Mouse (Mus musculus) heart, postnatal 10 days (tissue): ENCODE data around the gene Dhrs3. TPM values are rescaled to one million over a fixed set of nuclear protein-coding genes. Genes with fewer than 3 reads are reported as not detected.

Experiments used
- DNase-seq, 2 experiments: peaks; one replicate each; pipeline ENCODE4 v3.0.0; 2021
- intact Hi-C: fragments of 180-260 bp; cut with DNase I; formaldehyde crosslinking; loops from one replicate; pipeline ENCODE4 v1.15.1; 2025
- total RNA-seq, 2 experiments: library from RNA; stranded (reverse); gene quantifications; 2 replicates each; pipeline ENCODE4 v1.2.3; 2021

The Dhrs3 gene
- total RNA-seq, 2 experiments from 2014 or later: 90.2 to 95.2 TPM

DNA sequence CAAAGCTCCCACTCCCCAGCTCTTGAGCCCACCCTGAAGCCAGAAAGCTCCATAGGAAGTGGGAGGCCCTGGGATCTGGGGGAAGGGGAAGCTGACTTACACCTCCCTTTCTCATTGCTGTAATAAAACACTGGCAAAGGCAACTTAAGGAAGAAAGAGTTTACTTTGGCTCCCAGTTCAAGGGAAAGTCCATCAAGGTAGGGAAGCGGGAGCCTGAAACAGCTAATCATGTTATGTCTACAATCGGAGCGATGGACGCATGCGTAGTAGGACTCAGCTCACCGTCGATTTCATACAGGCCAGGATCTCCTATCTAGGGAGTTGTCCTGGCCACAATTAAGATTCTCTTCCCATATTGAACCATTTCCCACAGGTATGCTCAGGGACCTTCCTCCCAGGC, 38.5 kb downstream of the Dhrs3 start:
- intact Hi-C loops: loop anchor here (2.0 kb wide), 2 partner anchors 16 to 38 kb away; partner anchors contain the start of gene Dhrs3
- no peak for DNase-seq

DNA sequence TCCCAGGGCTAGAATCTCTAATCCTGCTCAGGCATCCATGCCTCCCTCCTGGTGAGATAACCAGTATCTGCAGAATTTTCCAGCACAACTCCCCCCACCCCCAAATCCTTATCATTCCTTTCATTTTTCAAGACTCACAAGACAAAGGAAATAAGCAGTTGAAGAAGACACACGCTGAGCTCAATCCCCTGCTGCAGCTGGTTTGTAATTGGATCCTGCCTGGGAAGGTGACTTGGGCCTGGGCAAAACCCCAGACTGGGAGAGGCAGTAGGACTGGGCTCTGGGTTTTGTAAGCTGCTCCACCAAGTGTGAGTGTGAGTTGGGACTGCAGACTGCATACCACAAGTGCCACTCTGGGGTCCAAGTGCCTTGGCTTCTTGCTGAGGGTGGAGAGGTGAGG, 41.9 kb downstream of the Dhrs3 start:
- intact Hi-C loops: no loop called here
- DNase-seq: peak in 1 of 2 experiments; percentile 39

DNA sequence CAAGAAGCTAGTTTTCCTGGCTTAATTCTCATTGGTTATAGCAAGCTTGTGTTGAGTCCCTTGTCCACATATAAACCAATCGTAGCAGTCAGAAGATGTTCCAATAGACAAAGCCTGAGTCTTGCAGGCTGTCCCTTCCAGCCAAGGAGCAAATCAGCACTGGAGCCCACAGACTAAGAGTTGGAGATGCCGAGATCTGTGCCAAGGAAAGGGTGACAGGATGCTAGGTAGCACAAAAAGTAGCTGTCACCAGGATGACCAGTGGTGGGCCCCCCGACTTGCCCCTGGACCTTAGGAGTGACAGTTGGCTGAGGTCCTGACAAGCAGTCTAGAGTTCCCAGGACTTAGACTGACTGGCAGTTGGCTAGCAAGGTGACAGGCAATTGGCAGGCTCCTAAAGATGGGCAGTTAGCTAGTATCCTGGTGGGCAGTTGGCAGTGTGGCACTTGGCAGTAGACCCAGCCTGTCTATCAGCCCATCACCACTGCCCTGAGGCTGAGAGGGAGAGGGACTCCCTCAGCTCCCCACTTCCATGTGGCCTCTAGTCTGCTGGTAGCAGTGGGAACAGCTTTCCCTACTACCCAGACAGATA, 44.0 kb downstream of the Dhrs3 start:
- intact Hi-C loops: no loop called here
- DNase-seq: no peak

DNA sequence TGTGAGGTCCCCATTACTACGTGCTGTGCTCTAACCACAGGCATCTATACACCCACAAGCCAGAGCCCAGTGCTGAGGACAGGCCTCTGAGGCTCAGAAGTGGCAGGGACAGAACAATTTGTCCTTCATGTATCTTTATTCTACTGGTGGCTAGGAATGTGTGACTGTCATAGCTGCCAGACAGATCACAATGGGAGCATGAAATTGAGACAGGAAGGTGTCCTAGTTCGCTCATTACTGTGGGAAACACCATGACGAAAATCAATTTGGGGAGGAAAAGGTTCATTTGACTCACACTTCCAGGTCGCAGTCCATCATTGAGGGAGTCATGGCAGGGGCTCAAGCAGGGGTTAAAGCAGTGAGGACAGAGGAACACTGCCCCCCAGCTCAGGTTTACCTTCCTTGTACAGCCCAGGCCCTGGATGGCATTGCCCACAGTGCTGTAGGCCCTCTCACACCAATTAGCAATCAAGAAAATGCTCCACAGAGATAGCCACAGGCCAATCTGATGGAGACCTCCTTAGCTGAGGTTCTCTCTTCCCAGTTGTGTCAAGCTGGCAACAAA, 47.3 kb downstream of the Dhrs3 start:
- DNase-seq: no peak
- intact Hi-C loops: no loop called here

DNA sequence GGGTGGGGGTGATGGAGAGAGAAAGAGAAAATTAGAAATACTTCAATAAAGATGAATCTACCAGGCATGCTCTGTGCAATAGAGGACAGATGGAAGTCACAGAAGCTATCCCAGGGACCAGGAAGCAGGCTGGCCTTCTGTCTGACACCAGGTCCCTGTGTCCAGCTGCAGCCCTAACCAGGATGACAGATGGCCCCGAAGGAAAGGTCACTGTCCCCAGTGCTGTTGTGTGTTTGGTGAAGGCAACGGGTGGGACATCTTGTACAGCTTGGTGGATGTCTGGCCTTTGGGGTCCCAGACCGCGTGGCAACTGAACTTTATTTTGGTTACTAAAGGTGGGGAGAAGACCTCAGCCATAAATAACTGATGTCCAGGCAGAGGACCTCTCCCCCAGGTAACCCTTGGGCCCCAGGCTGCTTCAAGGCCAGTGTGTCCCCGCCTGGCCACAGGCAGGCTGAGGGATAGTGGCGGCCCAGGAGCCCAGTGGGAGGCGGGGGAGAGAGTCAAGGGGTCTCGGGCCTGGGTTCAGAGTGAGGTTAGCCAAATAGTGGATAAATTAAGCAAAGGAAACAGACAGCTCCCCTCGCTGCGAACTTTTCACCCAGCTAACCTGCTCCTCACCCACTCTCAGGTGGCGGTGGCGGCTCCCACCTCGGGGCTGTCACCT, 48.3 kb downstream of the Dhrs3 start:
- intact Hi-C loops: no loop called here
- DNase-seq: no peak

DNA sequence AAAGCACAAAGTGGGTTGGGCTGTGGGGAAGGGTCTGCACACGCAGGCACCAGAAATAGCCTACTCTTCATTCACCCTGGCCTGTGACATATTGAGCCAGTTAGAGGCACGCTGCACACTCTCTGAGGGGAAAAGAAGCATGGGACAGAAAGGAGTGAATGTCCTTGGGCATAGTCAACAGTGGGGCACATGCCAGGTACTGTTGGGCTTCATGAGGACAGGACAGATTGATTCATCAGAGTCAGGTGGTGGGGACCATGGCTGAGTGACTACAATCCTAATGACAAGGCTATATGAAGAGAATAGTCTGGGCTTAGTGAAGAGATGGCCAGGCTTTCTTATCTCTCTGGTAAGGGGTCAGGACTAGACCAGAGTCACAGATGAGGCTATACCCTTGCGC, 49.8 kb downstream of the Dhrs3 start:
- intact Hi-C loops: no loop called here
- no peak for DNase-seq

DNA sequence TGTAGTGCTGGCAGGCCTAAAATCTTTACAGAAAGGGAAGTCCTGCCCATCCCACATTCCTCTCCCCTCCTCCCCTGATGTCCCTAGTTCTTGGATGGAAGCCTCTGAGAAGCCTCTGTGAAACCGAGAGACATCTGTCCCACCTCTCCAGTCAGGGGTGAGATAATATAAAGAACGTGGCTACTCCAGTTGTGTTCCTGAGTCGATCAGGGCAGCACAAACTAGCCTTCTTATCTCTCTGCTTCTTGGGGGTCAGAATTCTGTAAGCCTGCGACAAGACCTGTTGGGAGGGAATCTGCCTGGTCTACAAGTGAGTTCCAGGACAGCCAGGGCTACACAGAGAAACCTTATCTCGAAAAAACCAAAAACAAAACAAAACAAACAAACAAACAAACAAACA, 50.6 kb downstream of the Dhrs3 start:
- intact Hi-C loops: no loop called here
- no peak for DNase-seq

DNA sequence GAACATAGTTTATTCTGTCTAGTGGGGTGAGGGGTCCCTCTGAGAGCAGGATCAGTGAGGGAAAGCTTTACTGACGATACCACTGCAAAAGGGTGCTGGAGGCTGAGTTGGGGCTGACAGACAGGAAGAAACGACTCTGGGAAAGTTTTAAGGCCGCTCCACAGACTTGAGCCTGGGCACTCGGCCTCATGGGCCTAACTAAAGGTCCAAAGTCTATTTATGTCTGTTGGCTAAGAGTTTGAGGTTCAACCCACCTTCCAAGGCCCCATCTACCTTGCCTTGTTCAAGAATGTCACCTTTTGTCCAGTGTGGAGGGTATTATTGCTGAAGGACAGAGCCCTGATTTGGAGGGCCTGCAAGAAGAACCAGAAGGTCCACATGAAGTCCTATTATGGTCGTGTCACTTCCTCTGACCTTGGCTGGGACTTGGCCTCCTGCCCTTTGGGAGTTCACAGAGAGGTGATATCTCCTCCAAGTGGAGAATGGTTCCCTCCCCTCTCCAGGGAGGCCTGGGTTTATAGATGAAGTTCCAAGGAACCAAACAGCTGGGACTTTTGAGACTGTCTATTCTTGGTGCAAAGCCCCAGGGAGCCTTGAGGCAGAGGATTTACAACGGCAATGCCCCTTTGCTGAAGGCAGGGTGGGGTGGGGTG, 55.2 kb downstream of the Dhrs3 start:
- intact Hi-C loops: loop anchor here (2.0 kb wide), 1 partner anchor 17 kb away; no protein-coding TSS in a partner anchor
- peak; percentile 94 to 95 for DNase-seq

DNA sequence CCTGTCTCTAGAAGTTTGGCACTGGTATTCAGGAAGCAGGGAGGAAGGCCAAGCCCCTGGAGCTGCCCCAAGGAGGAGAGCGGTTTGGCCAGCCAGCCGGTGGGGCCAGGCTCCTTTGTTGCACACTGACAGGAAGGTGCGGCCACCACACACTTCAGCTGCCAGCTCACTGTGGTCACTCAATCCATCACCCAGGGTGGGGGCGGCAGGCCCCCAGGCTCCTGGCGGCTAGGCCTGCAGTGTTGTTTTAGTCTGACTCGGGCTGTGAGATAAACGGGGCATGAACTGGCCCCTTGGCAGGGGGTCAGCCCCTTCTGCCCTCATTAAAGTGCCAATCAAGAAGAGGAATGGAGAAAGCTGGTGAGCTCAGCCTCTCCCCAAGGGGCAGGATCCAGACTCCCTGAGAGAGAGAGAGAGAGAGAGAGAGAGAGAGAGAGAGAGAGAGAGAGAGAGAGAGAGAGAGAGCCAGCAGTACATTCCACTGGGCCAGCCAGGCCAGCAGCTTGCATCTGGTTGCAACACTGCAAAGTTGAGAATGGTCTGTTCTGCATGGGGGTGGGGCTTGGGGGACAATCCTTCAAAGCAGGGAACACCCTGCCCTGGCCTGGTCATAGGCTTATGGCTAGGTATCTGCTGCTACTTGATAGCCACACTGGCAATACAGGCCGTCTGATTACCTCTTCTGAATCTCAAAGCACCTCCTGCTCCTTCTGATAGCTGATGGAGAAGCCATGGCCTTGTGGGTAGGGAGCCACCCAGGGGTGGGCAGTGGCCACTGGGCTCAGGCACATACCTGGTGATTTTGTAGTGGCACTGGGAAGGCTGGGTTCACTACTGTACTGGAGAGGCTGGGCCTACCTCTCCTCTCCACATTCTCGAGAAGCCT, 57.1 kb downstream of the Dhrs3 start:
- intact Hi-C loops: loop anchor here (1.0 to 5.0 kb wide), 2 partner anchors 55 to 63 kb away; no protein-coding TSS in a partner anchor
- DNase-seq: peak; percentile 83 to 87

DNA sequence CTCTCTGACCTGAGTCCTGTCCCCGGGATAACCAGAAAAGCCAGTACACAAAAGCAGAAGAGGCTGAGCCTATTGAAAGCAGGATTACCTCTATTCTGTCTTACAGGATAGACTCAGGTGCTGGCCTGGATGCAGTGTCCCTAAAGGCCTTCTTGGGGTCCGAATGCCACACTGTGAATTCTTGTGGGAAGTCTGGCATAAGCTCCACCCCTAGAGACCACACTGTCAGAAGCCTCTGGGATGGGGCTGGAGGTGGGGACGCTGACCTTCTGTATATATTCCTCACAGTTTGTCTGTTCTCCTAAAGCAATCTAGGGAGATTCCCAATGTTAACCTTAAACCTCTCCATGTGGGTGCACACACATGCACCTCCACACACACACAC, 57.7 kb downstream of the Dhrs3 start:
- DNase-seq: no peak
- intact Hi-C loops: loop anchor here (1.0 to 5.0 kb wide), 2 partner anchors 56 to 62 kb away; no protein-coding TSS in a partner anchor

DNA sequence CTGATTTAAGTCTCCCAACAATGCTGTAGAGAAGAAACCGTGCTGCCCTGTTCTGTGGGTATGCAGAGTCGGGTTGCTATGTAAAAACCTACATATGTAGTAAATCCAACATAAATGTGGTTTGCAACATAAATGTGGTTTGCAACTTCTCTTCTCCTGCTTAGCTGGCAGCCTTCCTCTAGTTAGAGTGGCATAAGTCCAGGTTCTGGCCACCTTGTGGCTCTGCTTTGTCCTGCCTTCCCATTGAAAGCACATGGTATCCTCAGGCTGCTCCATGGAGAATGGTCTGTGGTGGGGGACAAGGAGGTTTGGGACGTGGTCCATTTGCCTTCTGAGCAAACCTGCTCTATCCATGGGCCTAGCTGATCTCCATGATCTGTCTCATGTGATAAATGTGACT, 58.3 kb downstream of the Dhrs3 start:
- peak in 1 of 2 experiments; percentile 49 for DNase-seq
- intact Hi-C loops: loop anchor here (1.0 to 5.0 kb wide), 2 partner anchors 57 to 61 kb away; no protein-coding TSS in a partner anchor

DNA sequence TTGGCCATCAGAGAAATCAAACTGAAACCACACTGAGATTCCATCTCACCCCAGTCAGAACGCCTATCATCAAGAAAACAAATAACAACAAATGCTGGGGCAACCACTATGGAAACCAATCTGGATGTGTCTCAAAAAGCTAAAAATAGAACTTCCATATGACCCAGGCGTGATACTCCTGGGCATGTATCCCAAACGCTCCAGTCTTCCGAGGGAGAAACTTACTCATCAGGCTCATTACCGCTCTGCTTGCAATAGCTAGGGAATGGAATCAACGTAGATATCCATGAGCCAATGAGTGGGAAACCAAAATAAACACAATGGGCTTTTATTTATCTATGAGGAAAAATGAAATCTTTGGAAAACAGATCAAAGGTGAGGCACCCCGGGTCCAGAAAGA, 59.2 kb downstream of the Dhrs3 start:
- DNase-seq: peak; percentile 70 to 81
- intact Hi-C loops: loop anchor here (5.0 kb wide), 1 partner anchor 60 kb away; no protein-coding TSS in a partner anchor

DNA sequence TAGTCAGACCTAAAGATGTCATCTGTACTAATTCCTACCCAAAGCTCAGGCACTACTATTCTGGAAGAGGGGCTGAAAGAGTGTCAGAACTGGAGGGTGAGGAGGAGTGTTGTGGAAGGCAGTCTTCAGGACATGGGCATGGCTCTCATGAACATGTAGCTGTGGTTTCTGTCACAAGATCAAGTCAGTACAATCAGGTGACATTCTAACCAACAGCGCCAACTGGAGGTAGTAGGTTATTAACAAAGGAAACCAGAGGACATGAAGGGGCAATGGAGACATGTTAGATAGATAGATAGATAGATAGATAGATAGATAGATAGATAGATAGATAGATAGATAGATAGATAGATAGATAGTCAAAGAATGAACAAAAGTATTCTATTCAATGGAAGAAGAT, 60.8 kb downstream of the Dhrs3 start:
- intact Hi-C loops: loop anchor here (5.0 kb wide), 1 partner anchor 59 kb away; no protein-coding TSS in a partner anchor
- no peak for DNase-seq

DNA sequence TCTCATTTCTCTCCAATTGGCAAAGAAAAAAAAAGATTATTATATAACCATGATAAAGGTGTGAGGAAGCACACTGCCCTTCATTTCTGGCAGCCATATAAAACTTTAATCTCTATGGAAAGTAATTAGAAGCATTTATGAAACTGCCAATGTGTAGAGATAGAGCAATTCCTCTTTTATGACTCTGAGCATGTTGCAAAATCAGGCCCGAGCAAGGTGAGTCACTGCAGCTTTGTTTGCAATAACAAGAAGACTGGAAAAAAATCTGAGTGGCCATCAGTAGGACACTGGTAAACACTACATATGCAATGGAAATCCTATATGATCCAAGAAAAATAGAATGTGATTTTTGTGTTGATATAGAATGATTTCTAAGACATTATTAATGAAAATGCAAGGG, 63.2 kb downstream of the Dhrs3 start:
- intact Hi-C loops: loop anchor here (2.0 kb wide), 1 partner anchor 21 kb away; no protein-coding TSS in a partner anchor

DNA sequence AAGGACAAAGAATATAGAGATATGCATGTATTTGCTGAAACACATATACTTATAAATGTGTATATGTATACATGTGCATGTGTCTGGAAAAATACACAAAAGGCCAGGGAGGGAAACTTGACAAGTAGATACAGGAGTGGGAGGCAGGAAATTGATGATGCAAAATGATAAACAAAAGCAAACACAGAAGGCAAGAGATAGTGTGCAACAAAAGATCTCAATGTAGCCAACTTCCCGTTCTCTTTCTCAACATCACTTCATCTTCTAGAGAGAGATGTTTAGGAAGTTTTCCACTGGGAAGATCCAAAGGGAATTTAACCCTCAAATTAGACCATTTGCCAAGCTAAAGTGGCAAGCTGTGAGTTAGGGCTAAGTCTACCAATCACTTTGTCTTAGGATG, 63.7 kb downstream of the Dhrs3 start:
- intact Hi-C loops: no loop called here
- no peak for DNase-seq

More for the DNA sequence above, 63.2 kb downstream of the Dhrs3 start:
- DNase-seq: no peak

DNA sequence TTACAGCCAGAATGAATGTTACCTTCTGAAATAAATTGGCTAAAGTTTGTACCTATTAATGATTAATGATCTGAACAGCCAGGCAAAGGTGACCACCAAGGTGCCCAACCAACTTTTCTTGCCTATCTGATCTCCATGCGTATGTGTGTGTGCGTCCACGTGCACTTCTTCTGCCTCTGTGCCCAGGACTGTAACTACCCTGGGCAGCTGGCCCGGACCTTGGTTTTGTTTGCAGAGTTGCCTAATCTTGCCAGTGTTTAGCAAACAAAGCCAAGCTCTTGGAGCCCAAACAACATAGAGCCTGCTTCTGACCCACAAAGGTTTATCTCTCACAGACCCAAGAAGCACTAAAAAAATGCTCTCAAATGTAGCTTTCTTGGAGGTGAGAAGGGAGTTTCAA, 64.6 kb downstream of the Dhrs3 start:
- intact Hi-C loops: no loop called here

DNA sequence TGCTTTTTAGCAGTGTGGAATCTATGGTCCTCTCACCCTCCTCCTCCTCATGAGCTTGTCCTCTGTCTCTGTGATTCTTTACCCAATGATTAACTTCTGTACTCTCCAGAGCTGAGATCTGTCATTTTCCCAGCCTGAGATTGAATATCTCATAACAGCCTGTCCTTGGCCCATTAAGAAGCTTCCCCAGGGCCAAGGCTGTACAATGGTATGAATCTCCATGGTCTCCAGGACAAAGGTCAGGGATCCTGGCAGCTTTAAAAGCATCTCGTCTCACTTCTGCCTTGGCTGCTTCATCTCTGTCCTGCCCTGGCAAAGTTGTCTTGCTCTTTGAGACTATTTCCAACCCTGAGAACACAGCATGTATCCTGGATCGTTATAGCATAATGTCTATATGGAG, 65.1 kb downstream of the Dhrs3 start:
- intact Hi-C loops: no loop called here
- no peak for DNase-seq

More for the DNA sequence above, 64.6 kb downstream of the Dhrs3 start:
- peak; percentile 40 to 50 for DNase-seq

DNA sequence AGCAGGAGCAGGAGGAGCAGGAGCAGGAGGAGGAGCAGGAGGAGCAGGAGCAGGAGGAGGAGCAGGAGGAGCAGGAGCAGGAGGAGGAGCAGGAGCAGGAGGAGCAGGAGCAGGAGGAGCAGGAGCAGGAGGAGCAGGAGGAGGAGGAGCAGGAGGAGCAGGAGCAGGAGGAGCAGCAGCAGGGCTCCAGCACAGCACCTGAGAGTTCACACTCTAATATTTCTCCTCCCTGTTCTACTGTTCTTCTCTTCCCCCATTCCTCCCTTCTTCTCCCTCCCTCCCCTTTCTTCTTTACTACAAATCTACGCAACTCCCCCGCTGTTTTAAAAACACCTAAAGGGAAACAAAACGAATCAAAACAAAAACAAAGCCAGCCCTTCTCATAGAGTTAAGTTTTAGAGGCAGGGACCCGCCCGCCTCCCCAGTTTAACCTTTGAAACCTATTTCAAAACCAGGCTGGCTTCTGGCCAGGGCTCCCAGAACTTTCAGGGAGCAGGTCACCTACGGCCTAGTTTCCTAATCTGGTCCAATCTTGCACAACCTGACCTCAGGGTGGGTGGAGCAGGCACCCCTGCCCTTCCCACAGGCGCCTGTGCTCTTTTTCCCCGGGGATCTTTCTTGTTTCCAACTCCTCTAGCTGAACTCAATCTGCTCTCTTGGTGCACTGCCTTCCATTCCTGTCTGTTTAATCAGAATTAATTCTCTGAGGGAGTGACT, 67.7 kb downstream of the Dhrs3 start:
- DNase-seq: peak; percentile 69 to 71
- intact Hi-C loops: no loop called here

DNA sequence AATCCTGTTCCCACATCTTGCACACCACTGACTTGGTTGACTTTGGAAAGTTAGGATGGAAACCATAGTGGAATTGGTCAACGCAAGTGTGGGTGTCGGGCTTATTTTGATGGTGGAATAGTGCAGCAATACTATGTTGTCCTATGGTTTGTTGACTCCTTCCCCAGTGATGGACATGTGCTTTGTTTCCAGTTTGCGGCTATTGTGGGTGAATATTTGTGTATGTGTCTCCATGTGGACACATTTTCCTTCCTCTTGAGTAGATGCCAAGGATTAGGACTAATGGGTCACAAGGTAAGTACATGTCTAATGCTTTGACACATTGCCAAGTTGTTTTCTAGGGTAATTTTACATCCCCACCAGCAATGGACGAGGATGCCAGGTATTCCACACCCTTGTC, 68.6 kb downstream of the Dhrs3 start:
- intact Hi-C loops: no loop called here
- DNase-seq: no peak

DNA sequence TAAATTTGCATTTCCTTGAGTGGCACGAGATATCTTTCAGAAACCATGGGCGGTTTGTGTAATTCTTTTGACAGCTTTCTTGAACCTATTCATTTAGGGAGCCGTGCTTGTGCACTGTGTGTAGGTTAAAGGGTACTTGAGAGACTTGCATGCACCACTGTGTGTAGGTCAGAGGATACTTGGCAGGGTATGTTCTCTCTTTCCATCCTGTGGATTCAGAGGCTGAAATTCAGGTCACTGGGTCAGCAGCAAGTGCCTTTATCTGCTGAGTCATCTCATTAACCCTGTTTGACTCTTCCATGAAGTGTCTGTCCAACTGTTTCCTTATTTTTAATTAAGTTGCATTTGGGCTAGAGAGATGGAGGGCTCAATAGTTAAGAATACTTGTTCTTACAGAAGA, 69.1 kb downstream of the Dhrs3 start:
- intact Hi-C loops: no loop called here
- DNase-seq: no peak
